Mouse (Mus musculus) left cerebral cortex, postnatal 4 days (tissue): ENCODE data around the gene Galt. TPM values are rescaled to one million over a fixed set of nuclear protein-coding genes. Genes with fewer than 3 reads are reported as not detected.
"Not testable (repeated sequence)": the region's sequence is repeated elsewhere in the genome, so short reads cannot be mapped to it uniquely, and the experiment has no call there.

ENCODE experiments used
- DNase-seq: peaks from one replicate; pipeline ENCODE4 v3.0.0-alpha.2; 2022
- intact Hi-C: fragments of 180-260 bp; cut with DNase I; formaldehyde crosslinking; loops from one replicate; pipeline ENCODE4 v1.15.1; 2025
- total RNA-seq, 2 experiments: library from RNA; stranded (reverse); gene quantifications; 2 replicates each; pipeline ENCODE4 v1.2.3; 2021

The Galt gene
- total RNA-seq, 2 experiments from 2014 or later: 52.7 to 54.4 TPM

DNA sequence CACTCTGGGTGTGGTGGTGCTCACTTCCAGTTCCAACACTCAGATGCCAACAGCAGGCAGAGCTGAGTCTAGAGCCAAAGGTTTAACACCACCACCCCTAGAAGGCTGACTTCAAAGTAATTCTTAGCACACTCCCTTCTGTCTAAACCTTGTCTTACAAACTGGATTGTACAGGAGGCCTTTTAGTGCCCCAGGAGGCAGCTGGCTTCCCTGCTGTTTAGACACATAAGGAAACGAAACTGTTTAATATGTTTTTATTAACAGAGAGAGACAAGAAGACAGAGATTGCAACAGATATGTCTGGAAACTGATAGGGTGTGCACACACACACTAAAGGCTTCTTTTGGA is 16.8 kb upstream of the Galt start:
- no peak for DNase-seq
- intact Hi-C loops: loop anchor here (2.0 kb wide), 1 partner anchor 23 kb away; no protein-coding TSS in a partner anchor

DNA sequence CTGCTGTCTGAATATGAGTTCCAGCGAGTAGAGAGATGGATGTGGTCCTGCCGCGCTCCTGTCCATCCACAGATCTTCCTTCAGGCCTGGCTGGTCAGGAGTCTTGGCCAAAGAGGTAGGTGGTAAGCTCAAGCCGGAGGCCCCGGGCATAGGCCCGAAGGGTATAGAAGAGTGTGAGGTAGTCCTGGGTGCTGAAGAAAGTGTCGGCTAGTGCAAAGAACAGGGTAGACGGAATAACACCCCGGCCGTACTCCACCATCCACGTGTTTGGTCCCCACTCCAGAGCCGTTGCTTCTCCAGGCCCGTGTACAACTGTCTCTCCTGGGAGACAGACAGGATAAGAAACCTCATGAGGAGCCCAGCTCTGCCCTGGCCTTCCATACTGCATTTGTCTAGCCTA is 15.8 kb upstream of the Galt start:
- no peak for DNase-seq
- intact Hi-C loops: loop anchor here (2.0 kb wide), 1 partner anchor 24 kb away; no protein-coding TSS in a partner anchor

DNA sequence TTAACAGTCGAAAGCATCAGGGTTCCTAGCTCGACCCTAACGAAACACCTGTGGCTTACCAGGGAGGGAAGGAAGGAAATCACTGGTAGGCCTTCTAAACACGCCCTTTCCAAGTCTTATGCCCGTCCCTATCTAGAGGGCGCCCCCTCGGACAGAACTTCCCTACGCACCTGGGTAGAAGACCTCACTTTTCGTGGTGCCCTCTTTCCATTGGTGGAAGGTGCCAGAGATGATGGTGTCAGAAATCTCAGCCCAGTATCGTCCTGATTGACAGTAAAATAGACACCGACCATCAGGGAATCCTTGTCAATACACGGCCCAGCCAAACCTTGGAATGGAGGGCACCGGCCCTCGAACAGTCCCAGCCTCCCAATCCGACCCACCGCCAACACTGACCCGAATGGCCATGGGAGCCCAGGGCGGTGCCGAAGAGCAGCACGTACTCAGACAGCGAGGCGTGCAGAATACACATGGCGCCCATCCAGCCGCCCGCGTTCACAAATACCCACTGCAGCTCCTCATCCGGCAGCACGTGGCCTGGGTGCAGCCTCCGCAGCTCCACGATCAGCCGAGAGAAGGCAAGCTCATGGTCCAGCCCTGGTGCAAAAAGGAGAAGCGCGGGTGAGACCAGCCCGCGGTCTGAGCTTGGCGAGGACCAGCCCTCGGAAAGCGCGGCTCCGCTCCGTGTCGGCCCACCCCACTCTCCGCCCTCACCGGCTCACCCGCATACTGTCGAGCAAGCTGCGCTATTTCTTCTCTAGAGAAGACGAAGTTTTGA is 14.5 kb upstream of the Galt start:
- DNase-seq: peak; percentile 59
- intact Hi-C loops: no loop called here

DNA sequence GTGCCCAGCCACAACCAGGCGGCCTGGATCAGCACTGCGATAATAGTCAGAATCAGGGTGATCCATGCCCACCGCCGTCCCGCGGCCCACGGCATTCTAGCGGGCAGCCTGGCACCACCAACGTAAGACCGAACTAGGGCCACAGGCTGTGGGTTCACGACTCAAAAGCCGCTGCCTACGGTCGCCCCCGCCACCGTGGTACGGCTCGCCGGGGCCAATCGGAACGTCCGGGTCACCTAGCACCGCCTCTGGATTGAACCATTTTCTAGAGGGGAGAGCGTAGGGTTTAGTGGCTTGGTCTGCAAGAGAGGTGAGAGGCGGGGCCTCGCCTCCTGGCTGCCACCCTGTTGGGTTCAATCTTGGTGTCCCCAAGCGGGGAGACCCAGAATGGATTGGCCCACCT is 13.9 kb upstream of the Galt start:
- intact Hi-C loops: no loop called here
- peak; percentile 93 for DNase-seq

DNA sequence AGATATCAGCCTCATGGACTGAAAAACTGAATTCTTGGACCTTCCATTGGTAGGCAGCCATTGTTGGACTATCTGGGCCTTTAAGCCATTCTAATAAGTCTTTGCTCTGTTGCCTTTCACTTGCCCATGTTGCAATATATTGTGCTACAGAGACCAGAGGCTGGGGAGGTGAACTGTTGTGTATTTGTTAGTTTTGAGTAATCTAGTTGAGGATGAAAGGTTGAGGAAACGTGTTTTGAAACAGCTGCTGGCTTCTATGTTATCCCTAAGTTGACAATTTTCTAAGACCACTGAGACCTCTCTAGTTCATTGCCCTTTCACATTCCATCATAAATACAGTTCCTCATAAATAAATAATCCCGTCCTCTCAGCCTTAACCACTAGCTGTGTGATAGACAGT is 10.9 kb upstream of the Galt start:
- intact Hi-C loops: no loop called here
- DNase-seq: no peak

DNA sequence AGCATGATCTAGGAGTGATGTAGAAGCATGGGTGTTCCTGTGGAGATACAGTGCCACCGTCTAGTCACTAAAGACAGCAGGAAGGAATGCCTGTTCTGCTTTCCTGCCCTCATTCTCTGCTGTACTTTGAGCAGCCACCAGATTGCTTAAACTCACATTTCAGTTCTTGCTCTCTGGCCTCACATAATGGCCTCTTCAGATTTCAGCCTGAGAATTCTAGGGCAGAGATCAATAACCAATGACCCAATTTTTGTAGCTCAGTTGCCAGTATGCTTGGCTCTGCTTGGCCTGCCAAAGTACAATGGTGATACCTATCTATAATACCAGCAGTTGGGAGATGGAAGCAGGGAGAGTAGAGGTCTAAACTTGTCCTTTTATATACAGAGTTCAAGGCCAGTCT is 10.0 kb upstream of the Galt start:
- intact Hi-C loops: no loop called here
- DNase-seq: no peak

DNA sequence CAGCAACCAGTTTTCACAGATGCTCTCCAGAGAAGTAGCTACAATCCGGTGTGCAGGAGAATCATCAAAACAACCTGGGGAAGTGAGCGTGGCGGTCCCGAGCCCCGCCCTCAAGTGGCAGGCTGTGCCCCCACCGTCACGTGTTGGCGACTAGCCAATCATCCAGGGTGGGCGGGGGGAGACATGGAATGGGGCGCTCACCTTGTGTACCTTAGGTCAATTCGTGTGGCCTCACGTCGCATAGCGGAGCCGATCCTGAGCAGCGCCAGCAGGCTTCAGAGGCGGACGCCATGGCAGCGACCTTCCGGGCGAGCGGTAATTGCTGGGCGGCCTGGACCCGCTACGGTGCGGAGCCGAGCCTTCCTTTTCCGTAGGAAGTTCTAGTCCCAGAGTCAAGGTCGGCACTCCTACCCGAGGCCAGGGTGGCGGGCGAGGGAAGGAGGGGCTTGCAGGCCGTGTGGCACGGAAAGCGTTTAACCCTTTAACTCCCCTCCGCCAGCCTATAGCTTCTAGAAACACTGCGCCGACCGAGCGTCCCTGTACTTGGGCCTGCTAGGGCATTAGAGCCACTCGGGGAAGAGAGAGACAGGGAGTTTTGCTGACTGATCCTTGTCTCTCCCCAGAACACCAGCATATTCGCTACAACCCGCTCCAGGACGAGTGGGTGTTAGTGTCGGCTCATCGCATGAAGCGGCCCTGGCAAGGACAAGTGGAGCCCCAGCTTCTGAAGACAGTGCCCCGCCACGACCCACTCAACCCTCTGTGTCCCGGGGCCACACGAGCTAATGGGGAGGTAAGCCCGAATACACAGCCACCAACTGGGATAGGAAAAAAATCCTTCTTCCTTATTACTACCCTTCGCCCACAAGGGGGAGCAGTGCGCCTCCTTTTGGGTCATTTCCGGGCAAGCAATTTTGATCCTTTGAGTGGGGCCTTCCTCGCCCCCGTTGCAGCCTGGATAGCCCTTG is 594 bp downstream of the Galt start, which contains the start of gene Sigmar1:
Gene Sigmar1, minus strand, starts transcription at position 820 of the 968 bp plus-strand sequence.
- intact Hi-C loops: no loop called here
- DNase-seq: peak; percentile 87

DNA sequence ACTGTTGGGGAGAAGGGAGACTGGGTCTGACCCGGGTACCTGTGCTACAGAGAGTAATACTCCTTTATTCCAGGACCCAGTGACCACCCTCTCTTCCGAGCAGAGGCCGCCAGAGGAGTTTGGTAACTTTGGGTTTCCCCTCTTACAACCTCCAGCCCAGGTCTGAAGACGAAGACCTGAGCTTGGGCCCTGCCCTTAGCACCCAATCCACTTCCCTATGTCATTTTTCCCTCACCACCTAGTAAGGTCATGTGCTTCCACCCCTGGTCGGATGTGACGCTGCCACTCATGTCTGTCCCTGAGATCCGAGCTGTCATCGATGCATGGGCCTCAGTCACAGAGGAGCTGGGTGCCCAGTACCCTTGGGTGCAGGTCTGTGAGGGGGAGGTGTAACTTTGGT is 1.4 kb downstream of the Galt start:
- intact Hi-C loops: no loop called here
- no peak for DNase-seq

DNA sequence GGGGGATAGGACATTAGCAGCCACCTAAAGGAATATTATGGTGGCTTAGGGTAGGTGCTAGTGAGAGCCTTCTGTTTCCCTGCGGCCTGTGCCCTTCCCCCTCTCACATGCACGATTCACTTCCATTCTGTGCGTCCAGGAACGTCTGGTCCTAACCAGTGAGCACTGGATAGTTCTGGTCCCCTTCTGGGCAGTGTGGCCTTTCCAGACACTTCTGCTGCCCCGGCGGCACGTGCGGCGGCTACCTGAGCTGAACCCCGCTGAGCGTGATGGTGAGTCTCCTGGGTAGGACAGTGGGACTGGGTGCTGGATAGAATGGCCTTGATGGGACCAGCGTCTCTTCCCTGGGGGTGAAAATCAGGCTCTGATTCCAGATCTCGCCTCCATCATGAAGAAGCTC is 2.3 kb downstream of the Galt start:
- intact Hi-C loops: no loop called here

DNA sequence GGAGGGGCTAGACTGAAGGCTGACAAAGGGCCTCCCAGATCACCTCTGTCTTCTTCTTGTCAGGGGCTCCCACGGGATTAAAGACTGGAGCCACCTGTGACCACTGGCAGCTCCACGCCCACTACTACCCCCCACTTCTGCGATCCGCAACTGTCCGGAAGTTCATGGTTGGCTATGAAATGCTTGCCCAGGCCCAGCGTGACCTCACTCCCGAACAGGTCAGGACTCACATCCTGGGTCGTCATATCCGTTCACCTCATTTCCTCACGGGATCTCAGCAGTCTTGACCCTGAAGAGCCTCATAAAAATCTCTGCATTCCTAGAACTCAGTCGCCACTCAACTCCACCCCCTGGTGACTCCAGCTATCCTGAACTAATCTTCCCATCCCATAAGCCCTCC is 3.0 kb downstream of the Galt start:
- intact Hi-C loops: no loop called here

More for the DNA sequence above, 2.3 kb downstream of the Galt start:
- DNase-seq: no peak

DNA sequence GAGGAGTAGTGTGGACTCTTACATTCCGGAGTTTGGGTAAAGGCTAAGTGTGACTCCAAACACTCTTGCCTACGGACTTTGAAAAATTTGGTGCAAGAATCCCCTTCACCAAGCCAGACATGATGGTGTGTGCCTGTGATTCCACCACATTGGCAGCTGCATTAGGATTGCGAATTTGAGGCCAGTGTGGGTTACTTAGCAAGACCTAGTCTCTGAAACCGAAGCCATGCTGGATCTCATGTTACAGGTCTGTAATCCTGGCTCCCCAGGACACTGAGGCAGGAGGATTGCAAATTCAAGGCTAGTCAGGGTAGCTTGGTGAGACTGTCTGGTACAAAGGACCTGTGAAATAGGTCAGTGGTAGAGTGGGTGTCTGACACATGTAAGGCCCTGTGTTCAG is 3.7 kb downstream of the Galt start:
- intact Hi-C loops: no loop called here
- no peak for DNase-seq

More for the DNA sequence above, 3.0 kb downstream of the Galt start:
- no peak for DNase-seq

DNA sequence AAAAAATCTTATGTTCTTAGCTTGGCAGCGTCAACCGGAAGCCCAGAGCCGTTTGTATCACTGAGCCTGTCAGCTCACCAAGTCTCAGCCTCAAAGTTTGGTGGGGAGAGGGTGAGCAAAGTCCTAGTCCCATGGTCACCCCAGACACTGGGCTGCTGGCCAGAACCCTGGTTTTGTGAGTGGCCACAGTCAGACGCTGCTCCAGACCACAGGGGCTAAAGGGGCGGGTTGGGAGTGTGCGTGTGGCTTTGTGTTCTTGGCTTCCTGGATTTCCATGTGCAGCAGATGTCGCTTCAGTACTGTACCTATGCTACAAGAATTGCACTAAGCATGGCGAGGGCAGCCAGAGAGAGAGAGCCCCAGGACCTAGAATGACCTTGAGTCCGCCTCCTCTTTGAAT is 4.2 kb downstream of the Galt start:
- peak; percentile 55 for DNase-seq
- intact Hi-C loops: no loop called here

DNA sequence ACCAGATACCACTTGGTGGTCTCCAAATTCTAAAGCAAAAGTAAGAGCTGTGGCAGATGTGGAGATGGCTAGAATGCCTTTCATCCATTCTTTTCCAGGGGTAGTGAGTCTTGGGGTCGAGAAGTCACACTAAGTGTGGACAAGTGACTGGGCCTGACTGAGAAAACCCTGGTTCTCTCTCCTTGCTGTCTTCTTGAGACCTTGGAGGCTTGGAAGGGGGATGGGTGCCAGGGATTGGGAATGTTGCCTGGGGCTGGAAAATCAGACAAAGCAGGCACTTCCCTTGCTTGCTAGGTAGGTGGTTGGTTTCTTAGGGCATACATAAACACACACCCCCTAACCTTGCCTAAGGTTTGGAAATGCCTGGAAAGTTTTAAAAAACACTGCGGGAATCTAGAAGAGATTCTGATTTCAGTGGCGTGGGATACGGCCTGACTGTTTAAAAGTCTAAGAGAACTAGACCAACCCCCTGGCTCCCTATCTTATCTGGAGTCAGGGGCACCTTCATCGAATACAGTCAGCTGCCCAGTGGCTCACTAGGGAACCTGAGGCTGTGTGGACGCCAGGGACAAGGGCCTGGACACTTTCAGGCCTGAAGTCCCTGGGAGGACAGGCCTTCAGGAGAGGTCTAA is 4.7 kb downstream of the Galt start:
- no peak for DNase-seq
- intact Hi-C loops: no loop called here

DNA sequence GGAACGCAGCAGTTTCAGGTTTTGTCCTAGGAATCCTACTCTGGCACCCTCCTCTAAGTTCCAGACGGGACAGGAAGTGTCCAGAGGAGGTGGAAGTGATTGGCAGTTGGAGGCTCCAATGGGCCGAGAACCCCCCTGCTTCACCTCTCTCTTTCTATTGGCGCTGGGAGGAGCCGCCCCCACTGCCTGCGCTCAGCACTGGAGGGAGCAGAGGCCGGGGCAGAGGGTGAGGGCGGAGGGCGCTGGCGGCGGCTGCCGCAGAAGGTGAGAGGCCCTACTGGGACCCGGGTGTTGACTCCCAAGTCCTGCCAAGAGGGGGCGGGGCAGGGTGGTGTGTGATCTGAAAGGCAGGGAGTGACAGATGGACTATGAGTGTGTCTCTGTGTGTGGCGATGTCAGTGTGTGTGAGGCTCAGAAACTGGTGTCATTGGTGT is 5.3 kb downstream of the Galt start:
- intact Hi-C loops: no loop called here

DNA sequence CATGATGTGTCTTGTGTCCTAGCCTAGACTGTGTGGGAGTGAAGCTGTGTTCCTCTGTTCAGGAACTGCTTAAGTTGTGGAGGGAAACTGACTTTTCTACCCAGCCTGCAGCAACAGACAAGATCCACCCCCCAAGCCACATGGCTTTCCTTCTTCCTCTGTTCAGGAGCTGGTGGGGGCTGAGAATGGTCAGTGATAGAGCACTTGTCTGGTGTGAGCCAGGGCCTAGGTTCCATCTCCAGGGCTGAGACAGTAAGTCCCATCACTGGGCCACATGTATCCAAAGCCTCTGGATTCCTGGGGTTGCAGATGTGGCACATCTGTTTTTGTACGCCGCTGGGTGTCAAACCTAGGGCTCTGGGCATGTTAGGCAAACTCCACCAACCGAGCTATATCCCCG is 5.9 kb downstream of the Galt start:
- no peak for DNase-seq
- intact Hi-C loops: no loop called here

More for the DNA sequence above, 5.3 kb downstream of the Galt start:
- DNase-seq: peak; percentile 96

DNA sequence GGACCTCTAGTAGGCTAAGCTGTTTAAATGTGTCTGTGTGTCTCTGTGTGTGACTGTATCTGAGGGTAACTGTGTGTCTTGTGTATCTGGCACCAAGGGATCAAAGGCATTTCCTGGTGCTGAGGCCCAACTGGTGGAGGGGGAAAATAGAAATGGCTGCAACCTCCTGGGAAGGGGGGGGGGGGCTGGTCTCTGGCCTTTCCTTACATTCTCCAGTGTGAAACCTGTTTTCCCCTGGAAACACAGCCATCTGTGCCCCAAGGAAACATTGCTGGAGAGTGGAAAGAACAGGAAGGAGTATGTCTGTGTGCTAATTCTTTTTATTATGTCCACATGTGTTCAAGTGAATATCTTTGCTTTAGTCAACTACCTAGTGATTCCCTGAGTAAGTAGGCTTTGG is 6.7 kb downstream of the Galt start:
- intact Hi-C loops: no loop called here
- DNase-seq: no peak

DNA sequence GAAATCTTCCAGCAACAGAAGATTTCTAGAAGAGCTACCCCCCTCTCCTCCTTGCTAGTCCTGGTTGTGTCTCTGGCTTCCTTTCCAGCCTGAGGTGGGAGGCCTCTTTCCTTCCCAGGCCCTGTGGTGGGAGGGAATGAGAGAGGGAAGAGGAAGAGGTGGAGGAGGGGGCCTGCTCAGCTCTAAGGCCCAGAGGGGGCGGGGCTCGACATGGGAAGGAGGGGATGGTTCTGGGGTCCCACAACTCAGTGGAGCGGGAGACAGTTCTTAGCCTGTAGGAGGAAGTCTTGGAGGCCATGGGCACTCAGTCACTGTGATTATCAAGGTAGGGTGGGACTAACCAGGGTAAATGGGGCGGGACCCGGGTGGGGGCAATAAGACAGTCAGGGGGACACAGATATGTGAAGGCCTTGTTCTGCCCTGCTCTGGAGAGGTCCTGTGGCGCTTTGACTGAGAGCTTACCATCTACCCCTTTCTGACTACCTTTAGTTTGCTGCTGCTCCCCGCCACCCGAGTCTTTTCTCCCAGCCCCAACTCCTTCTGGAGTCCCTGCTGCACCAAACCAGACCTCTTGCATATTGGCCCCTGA is 7.2 kb downstream of the Galt start:
- intact Hi-C loops: no loop called here
- peak; percentile 51 for DNase-seq

DNA sequence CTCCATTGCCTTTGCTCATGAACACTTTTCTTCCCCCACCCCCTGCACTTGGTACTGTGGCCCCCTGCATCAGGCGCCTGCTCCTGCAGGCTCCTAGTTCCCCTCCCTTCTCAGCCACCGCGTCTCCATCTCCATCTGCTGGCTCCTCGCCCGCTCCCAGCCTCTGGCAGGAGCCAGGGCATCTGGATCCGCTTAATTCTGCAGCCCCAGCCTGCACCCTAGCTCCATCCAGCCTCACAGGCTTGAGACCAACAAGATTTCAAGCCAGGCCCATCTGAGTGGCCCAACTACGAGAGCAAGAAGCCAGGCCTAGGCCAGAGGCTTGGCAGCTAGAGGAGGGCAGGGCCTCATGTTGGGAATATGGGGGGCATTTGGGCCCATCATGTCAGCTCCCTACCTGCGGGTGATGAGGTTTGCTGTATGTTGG is 7.7 kb downstream of the Galt start:
- DNase-seq: peak; percentile 87
- intact Hi-C loops: not testable (repeated sequence)

DNA sequence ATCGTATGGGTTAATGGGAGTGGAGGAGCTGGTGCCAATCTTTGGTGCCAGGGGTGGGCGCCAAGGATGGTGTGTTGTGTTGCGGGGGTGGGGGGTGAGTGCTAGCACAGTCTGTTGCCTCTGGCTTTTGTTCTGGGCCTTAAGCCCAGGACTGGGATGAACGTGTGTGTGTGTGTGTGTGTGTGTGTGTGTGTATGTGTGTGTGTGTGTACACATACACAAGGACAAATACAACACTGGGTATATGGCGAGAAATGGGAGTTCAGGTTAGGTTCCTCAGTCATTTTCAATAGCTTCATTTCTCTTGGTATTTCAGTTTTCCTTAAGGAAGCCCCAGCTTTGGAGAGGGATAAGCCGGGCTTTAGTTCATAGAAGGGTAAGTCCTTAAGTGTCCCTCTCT is 8.1 kb downstream of the Galt start:
- DNase-seq, intact Hi-C loops: not testable (repeated sequence)

DNA sequence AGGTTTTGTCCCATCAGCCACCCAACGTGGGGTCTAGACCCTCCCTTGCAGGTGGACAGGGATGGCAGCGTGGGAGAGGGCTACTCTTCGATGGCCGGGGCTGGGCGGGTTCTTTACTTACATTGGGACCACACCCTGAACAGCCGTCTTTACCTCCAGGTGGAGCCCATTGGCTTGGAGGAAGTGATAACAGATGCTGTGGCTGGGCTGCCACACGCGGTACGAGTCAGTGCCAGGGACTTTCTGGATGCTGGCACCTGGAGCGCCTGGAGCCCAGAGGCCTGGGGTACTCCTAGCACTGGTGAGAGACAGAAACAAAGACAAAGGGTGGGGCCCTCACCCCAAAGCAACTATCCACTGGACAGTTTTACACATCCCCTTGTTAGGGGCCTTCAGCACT is 12.3 kb downstream of the Galt start:
- intact Hi-C loops, DNase-seq: not testable (repeated sequence)

DNA sequence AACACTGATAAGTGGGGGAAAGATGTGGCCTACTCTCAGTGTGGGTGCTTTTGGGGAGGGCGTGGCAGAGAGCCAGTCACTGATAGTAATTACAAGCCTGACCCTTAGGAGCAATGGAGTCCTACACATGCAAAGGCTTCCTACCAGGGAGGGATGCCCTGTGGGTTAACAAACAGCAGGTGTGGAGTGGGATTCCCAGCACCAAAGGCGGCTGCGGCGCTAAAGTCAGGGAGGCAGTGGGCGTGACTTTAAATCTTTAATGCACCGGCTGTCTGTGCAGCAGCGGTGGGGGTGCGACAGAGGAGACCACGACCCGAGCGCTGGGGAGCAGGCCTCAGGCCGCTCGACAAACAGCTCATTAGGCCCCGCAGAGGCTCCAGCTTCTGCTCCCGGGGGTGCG is 17.9 kb downstream of the Galt start:
- DNase-seq, intact Hi-C loops: not testable (repeated sequence)
